Mouse (Mus musculus): ENCODE results near the gene Slc5a9. TPM values are rescaled to one million over a fixed set of nuclear protein-coding genes. Genes with fewer than 3 reads are reported as not detected.

Slc5a9 gene
- polyA plus RNA-seq, 1 experiment from 2014 or later = not detected

DNA sequence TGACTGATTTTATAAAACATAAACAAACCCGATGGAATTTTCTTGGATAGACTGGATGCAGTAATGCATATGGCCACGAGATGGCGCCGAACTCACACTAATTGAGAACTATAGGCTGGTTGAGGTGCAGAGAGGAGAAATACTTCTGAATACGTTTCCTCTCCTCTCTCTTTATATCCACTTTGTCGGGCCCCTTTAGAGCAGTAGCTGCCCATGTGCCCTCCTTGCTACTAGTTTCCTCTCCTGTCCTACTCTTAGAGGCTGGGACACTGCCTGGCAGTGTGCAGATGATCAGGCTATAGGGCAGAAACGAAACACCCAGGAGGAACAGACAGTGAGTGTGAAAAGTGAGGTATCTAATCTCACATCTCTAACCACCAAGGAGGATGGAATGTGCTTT lies 16.7 kb downstream of the Slc5a9 start:
- Histone ChIP-seq H3K4me2 (peak overlapping the region; percentile 62), H3K9me3 (replicated peaks; ENCODE audit: control insufficient read depth, low read length) (no peaks in the 10 kb centered on the region), H3K4me3 (ENCODE audit: low read depth, low read length) (peak overlapping the region; percentile 17; the same call in 1 of the 2 replicates), H3K9ac (ENCODE audit: low read depth, low read length) (no peak overlapping the region), H3K27ac (ENCODE audit: low read depth, low read length) (no peak overlapping the region), H3K36me3 (ENCODE audit: control insufficient read depth, insufficient read depth, low read length) (no peaks in the 10 kb centered on the region), H3K4me1 (ENCODE audit: control insufficient read depth, insufficient read depth, low read length) (no peaks in the 10 kb centered on the region), H3K27me3 (ENCODE audit: control insufficient read depth, insufficient read depth, low read length) (no peaks in the 10 kb centered on the region)
- peak; percentile 55; the same call in 1 of the 2 replicates for ATAC-seq (replicated peaks; ENCODE audit: insufficient number of reproducible peaks, low FRiP score, low TSS enrichment)
- 9% methylated on average over 7 of the region's 7 CpGs for WGBS (ENCODE audit: insufficient replicate concordance)

DNA sequence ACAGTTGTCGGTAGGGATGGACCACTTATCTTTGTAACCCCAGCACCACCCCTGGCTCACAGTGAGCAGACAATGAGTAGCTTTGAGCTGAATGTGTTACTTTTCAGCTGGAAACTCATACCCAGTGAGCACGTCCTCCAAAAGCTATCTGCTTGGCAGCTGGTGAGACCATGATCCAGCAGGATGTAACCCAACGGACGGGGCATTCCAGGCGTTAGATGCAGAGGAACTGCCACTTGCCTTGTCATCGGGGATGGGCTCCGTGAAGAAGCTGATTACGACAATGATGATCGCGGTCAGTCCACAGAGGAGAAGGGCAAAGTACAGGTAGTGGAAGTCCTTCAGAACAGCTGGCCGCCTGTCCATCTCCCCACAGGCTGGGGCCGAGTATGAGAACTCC lies 19.2 kb downstream of the Slc5a9 start:
- Histone ChIP-seq H3K4me1 (ENCODE audit: control insufficient read depth, insufficient read depth, low read length) (no peaks in the 10 kb centered on the region), H3K4me2 (no peak overlapping the region), H3K4me3 (ENCODE audit: low read depth, low read length) (no peak overlapping the region), H3K9me3 (replicated peaks; ENCODE audit: control insufficient read depth, low read length) (no peaks in the 10 kb centered on the region), H3K27ac (ENCODE audit: low read depth, low read length) (no peak overlapping the region), H3K27me3 (ENCODE audit: control insufficient read depth, insufficient read depth, low read length) (no peaks in the 10 kb centered on the region), H3K9ac (ENCODE audit: low read depth, low read length) (no peak overlapping the region), H3K36me3 (ENCODE audit: control insufficient read depth, insufficient read depth, low read length) (no peaks in the 10 kb centered on the region)
- no peak for ATAC-seq (replicated peaks; ENCODE audit: insufficient number of reproducible peaks, low FRiP score, low TSS enrichment)
- WGBS (ENCODE audit: insufficient replicate concordance) = 75% methylated on average over 12 of the region's 12 CpGs

DNA sequence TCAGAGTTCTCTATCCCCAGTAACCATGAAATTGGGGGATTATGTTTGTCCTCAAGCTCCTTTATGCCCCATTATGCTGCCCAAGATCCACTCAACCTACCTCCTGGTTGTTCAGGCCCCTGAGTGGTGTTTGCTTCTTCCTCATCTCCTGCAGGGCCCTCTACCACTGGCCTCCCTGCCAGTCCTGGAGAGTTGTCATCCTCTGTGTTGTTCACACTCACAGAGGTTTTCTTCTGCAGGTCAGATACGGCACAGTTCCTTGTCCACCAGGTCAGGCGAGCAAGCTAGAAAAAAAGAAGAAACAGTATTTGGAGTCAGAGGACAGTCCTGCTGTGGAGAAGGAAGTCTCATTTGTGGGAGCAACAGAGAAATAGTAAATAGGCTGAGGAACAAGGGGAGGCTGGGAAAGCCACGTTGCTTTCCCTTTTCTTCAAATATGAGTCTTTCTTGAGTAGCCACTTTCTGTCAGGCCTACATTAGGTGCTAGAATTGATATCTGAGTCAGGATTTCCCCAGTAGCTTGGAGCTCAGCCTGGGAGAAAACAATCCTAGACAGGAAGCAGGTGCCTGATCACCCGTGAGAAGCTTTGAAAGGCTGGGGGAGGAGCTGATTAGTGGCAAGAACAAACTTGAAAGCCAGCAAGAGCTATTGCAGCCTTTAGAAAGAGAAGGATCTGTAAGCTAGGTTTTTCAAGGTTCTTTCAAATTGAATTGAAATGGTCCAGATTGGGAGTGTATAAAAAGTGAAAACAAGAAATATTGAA lies 22.4 kb downstream of the Slc5a9 start:
- Histone ChIP-seq H3K9ac (ENCODE audit: low read depth, low read length) (no peak overlapping the region), H3K27ac (ENCODE audit: low read depth, low read length) (no peak overlapping the region), H3K4me3 (ENCODE audit: low read depth, low read length) (no peak overlapping the region), H3K4me2 (no peak overlapping the region), H3K36me3 (ENCODE audit: control insufficient read depth, insufficient read depth, low read length) (no peaks in the 10 kb centered on the region), H3K27me3 (ENCODE audit: control insufficient read depth, insufficient read depth, low read length) (no peaks in the 10 kb centered on the region), H3K9me3 (replicated peaks; ENCODE audit: control insufficient read depth, low read length) (no peaks in the 10 kb centered on the region), H3K4me1 (ENCODE audit: control insufficient read depth, insufficient read depth, low read length) (no peaks in the 10 kb centered on the region)
- WGBS (ENCODE audit: insufficient replicate concordance) = 45% methylated on average over 4 of the region's 4 CpGs
- ATAC-seq (replicated peaks; ENCODE audit: insufficient number of reproducible peaks, low FRiP score, low TSS enrichment) = no peak

DNA sequence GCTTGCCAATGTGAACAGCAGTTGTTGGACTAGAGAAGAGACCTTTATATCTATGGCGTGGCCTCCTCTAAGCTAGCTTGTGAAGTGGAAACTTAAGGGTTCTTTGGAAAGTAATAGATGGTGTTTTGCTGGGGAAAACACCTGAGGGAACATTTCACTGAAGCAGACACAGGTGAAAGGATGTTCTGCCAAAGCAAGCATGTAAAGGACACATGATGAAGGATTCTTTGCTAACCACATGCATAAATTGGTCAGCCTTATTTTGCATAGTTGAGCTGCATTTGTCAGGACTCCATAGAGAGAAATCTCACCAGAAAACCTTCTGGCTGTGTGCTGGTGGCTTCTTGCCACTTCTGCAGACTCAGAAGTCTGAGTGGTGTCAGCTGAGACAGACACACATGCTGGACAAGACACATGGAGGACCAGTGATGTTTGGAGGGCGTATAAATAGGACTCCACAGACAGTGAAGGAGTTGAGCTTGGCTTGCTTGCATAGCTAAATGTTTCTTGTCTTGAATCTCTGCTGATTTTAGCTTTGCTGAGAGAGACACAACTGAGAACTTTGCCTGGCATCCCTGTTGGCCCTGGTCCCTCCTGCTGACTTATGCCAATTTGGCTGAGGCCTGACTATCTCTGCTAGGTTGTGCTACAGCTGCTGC lies 34.8 kb downstream of the Slc5a9 start:
- H3K9me3 ChIP-seq (replicated peaks; ENCODE audit: control insufficient read depth, low read length) = no peaks in the 10 kb centered on the region; the same call in 1 of the 2 replicates
- ATAC-seq (replicated peaks; ENCODE audit: insufficient number of reproducible peaks, low FRiP score, low TSS enrichment) = no peak
- no peak overlapping the region for H3K4me3 ChIP-seq (ENCODE audit: low read depth, low read length)
- WGBS (ENCODE audit: insufficient replicate concordance) = 67% methylated on average over 2 of the region's 2 CpGs
- H3K4me2 ChIP-seq = no peak overlapping the region
- no peaks in the 10 kb centered on the region for H3K27me3 ChIP-seq (ENCODE audit: control insufficient read depth, insufficient read depth, low read length)
- H3K4me1 ChIP-seq (ENCODE audit: control insufficient read depth, insufficient read depth, low read length) = no peaks in the 10 kb centered on the region
- H3K36me3 ChIP-seq (ENCODE audit: control insufficient read depth, insufficient read depth, low read length) = no peaks in the 10 kb centered on the region
- H3K27ac ChIP-seq (ENCODE audit: low read depth, low read length) = no peak overlapping the region
- H3K9ac ChIP-seq (ENCODE audit: low read depth, low read length) = no peak overlapping the region

DNA sequence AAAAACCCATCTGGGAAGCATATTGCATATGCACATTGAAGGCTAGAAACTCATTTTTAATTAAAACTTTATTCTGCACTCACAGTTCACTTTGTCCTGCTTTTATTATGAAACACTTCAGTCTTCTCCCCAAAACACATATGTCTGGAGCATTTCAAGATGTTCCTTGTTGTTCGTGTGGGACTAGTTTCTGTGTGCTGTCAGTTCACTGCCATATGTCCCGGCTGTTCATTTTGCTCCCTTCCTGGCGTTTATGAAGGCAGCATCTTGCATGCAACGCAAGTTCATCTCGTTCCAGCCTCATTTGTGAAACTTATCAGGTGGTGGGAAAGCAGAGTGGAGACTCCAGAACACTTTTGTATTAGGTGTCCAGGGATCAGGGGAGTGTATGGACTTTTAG lies 36.0 kb downstream of the Slc5a9 start:
- Histone ChIP-seq H3K27ac (ENCODE audit: low read depth, low read length) (no peak overlapping the region), H3K4me3 (ENCODE audit: low read depth, low read length) (no peak overlapping the region), H3K27me3 (ENCODE audit: control insufficient read depth, insufficient read depth, low read length) (no peaks in the 10 kb centered on the region), H3K4me1 (ENCODE audit: control insufficient read depth, insufficient read depth, low read length) (no peaks in the 10 kb centered on the region), H3K36me3 (ENCODE audit: control insufficient read depth, insufficient read depth, low read length) (no peaks in the 10 kb centered on the region), H3K9ac (ENCODE audit: low read depth, low read length) (no peak overlapping the region), H3K9me3 (replicated peaks; ENCODE audit: control insufficient read depth, low read length) (no peaks in the 10 kb centered on the region; the same call in 1 of the 2 replicates), H3K4me2 (no peak overlapping the region)
- WGBS (ENCODE audit: insufficient replicate concordance) = 72% methylated on average over 5 of the region's 5 CpGs
- ATAC-seq (replicated peaks; ENCODE audit: insufficient number of reproducible peaks, low FRiP score, low TSS enrichment) = no peak

DNA sequence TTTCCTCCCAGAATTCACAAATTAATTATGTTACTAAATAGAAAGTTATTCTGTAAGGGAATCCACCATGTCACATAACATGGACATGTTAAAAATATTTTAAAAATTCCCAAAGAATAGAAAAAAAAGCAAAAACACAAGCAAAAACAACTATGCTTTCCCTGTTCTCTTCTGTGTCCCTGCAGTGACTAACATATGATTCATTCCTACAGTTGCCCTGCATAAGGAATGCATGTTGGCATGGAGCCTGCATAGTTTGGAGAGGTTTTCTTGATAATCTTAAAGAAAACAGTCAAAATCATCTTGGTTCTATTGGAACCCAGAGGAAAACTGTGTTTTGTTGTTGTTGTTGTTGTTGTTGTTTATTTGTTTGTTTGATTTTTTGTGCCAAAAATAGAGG lies 50.1 kb downstream of the Slc5a9 start:
- H3K4me1 ChIP-seq (ENCODE audit: control insufficient read depth, insufficient read depth, low read length) = no peaks in the 10 kb centered on the region
- no peak overlapping the region for H3K4me3 ChIP-seq (ENCODE audit: low read depth, low read length)
- no peak for ATAC-seq (replicated peaks; ENCODE audit: insufficient number of reproducible peaks, low FRiP score, low TSS enrichment)
- H3K9me3 ChIP-seq (replicated peaks; ENCODE audit: control insufficient read depth, low read length) = no peaks in the 10 kb centered on the region
- no peaks in the 10 kb centered on the region for H3K36me3 ChIP-seq (ENCODE audit: control insufficient read depth, insufficient read depth, low read length)
- H3K4me2 ChIP-seq = no peak overlapping the region
- no peak overlapping the region for H3K27ac ChIP-seq (ENCODE audit: low read depth, low read length)
- H3K9ac ChIP-seq (ENCODE audit: low read depth, low read length) = no peak overlapping the region
- H3K27me3 ChIP-seq (ENCODE audit: control insufficient read depth, insufficient read depth, low read length) = no peaks in the 10 kb centered on the region

DNA sequence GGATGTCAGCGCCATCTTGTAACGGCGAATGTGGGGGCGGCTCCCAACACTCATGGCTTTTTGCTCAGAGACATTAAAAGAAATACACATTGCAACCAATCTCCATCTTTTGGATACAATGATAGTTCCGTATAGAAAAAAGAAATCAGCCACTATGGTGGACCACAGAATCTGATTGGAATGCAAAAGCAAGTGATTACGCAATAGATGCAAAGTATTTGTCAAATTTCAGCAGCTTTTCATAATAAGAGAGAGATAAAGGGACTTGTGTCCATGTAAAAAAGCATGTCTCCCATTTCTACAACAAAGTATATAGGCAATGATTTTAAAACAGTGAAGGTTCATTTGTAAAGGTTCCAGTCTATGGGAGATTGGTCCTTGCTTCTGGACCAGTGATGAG lies 63.8 kb downstream of the Slc5a9 start:
- no peak overlapping the region for H3K9ac ChIP-seq (ENCODE audit: low read depth, low read length)
- no peaks in the 10 kb centered on the region for H3K27me3 ChIP-seq (ENCODE audit: control insufficient read depth, insufficient read depth, low read length)
- H3K36me3 ChIP-seq (ENCODE audit: control insufficient read depth, insufficient read depth, low read length) = no peaks in the 10 kb centered on the region
- no peak overlapping the region for H3K27ac ChIP-seq (ENCODE audit: low read depth, low read length)
- whole genome bisulfite sequencing (ENCODE audit: insufficient replicate concordance) = 90% methylated on average over 6 of the region's 6 CpGs
- no peaks in the 10 kb centered on the region for H3K9me3 ChIP-seq (replicated peaks; ENCODE audit: control insufficient read depth, low read length)
- H3K4me1 ChIP-seq (ENCODE audit: control insufficient read depth, insufficient read depth, low read length) = no peaks in the 10 kb centered on the region
- no peak overlapping the region for H3K4me3 ChIP-seq (ENCODE audit: low read depth, low read length)
- H3K4me2 ChIP-seq = no peak overlapping the region
- no peak for ATAC-seq (replicated peaks; ENCODE audit: insufficient number of reproducible peaks, low FRiP score, low TSS enrichment)

All from heart, embryonic 11.5 days (tissue).